Mouse (Mus musculus): Measurements from ENCODE around the gene Olfr97. TPM values are rescaled to one million over a fixed set of nuclear protein-coding genes. Genes with fewer than 3 reads are reported as not detected.

Gene Olfr97
- not detected for polyA plus RNA-seq (2015; fragmentation: Illumina TruSeq; extraction: RNeasy Lipid Tissue Mini Kit (QIAGEN cat#74804); ENCODE audit: insufficient read depth, low replicate concordance)

DNA sequence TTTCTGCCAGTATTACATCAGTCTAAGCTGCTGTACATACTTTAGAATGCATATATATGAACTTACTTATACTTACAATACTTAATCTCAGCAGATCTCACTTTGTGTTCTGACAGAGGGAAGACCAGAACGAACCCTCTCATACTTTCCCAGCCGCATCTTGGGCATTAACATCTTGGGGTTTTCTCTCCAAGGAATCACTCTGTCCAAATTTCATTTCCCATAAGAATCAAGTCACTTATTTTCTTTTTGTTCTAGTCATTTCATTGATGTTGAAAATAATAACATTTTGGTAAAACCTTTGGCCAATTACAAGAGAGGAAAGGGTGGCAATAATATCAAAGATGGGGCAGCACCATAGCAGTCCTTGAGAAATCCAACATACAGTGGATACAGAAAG is at the start of gene Olfr97:
Gene Olfr97, minus strand, starts transcription at position 101 of the 400 bp plus-strand sequence.

DNA sequence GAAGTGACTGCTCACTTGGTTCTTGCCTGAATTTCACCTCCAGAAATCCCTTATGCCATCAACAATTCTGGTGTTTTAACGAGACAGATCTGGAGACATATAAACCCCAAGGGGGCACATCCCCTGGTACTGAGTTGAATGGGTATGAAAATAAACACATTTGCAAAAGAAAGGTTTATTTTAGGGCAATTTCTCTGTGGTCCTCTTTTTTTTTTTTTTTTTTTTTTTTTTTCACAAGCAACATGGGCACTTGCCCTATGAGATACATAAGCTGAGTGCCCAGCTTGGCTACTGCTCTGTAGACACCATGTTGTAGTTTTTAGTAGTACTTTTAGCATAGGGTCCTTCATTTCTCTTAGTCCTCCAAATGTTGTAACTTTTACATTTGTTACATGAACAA is 46.2 kb upstream of the Olfr97 start, which contains the start of gene Olfr99:
Gene Olfr99, minus strand, starts transcription at position 101 of the 400 bp plus-strand sequence.

DNA sequence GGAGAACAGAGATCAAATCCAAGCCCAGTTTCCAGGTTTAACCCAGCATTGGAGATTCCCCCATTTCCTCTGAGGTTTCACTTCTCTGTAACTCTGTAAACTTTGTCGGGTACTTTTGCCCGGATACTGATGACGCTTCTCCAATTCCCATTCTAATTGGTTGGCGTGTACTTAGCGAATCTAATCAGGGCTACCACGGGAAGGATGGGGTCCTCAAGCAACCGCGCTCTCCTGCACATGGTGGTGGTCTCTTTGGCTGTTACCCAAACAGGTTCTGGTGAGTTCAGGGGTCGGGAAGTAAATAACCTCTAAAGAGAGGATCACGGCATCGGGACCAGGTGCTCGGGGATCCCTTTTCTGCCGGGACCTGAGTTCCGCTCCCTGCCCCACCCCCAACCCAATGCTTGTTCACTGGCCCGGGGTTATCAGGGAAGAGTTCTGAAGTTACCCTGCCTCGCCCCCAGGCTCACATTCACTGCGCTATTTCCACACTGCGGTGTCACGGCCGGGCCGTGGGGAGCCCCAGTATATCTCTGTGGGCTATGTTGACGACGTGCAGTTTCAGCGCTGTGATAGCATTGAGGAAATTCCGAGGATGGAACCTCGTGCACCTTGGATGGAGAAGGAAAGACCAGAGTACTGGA is 33.0 kb upstream of the Olfr97 start, which contains the start of gene H2-M3:
Gene H2-M3, plus strand, starts transcription at position 163 of the 644 bp plus-strand sequence.

DNA sequence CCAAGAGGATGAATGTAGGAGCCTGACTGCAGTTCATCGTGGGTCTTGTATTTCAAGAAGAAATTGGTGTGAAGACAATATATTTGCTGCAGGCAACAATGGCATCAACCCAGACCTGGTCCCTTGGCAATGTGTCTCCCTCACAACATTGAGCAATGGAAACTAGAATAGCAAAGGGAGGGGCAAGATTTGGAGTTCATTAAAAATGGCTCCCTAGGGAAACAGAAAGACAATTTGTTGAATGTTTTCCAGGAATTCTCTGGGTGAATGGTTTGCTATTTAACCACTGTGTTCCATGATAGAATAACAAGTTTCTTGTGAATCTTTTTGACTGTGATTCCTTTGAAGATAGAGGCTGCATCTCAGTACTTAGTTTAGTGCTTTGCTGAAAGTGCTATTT is 26.5 kb upstream of the Olfr97 start, which contains the start of gene Olfr98:
Gene Olfr98, minus strand, starts transcription at position 124 of the 400 bp plus-strand sequence.

DNA sequence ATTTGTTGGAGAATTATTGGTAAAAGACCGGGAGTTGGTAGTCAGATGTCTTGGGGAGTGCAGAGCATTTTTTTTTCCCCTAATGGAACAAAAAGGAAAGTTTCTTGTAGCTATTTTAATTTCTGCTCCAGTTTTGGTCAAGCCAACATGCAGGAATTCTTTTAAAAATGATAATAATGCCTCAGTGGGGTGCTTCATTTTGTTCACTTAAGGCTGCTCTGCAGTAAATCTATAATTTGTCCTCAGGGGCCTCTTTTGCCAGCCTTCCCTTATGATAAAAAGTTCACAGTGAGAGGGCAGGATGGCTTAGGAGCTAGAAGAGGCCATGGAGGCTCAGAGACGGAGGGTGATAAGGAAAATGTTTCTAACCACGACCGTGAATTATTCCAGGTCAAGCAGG is 17.3 kb downstream of the Olfr97 start, which contains the start of gene Olfr96:
Gene Olfr96, plus strand, starts transcription at position 301 of the 400 bp plus-strand sequence.

DNA sequence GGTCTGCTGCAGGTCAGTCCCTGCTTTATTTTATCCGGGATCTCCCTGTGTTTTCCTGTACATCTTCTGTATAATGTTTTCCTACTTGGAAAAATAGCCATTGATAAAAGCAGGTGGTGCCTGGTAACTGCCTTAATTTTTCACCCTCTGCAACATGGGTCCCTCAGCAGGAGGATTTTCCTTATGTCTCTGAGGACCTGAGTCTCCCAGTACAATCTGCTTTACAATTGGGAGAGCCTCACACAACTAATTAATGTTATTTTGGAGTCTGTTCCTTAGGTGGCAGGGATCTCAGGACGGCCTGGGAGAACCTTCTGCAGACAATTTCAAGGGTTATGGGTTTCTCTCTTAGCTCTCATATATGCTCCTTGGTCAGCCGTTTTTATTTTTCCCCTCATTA is 24.1 kb downstream of the Olfr97 start, which contains the start of gene Olfr95:
Gene Olfr95, minus strand, starts transcription at position 101 of the 400 bp plus-strand sequence.

DNA sequence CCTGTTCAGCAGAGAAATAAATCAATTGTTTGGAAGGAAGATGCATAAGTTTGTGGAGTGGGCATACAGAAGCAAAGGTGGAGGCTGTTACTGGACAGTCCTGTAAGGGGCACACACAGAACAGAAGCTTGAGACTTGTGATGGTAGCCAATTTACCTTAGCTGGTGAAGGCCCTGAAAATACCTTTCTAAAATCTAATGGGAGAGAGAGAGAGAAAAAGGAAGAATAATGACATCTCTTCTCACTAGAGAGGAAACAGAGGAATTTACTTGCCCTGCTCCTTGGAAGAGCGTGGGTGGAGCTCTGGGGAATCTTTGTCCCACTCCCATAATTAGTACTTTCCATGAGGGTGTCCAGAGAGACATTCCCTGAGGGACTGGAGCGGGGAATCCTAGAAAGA is 36.2 kb downstream of the Olfr97 start, which contains the start of gene Olfr94:
Gene Olfr94, minus strand, starts transcription at position 101 of the 400 bp plus-strand sequence.

DNA sequence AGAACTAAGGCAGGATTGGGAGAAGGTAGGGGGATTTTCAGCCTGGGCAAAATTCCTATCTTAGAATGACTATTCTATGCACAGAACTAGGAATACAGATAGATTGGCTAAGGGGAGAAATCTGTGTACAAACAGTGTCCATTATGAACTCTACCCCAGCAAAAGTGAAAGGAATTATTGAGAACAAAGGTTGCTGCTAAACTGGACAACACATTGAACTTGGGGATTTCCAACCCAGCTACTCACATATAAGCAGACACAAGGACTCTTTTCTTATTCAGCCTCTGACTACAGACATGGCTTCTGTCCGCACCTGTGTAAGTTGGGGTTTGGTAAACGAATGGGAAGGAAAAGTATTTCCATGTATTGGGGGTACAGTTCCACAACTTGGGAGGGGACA is 43.5 kb downstream of the Olfr97 start, which contains the start of gene Ubd:
Gene Ubd, plus strand, starts transcription at position 237 of the 400 bp plus-strand sequence.

Other genes starting within 250 kb of the Olfr97 start
- 0.87 TPM for gene H2-M5, start 247.8 kb downstream of the Olfr97 start, polyA plus RNA-seq (2015; fragmentation: Illumina TruSeq; extraction: RNeasy Lipid Tissue Mini Kit (QIAGEN cat#74804); ENCODE audit: insufficient read depth, low replicate concordance)
- gene Zfp57, start 236.2 kb downstream of the Olfr97 start, polyA plus RNA-seq (2015; fragmentation: Illumina TruSeq; extraction: RNeasy Lipid Tissue Mini Kit (QIAGEN cat#74804); ENCODE audit: insufficient read depth, low replicate concordance), result 3.0 TPM
- gene Mog, start 213.9 kb downstream of the Olfr97 start, polyA plus RNA-seq (2015; fragmentation: Illumina TruSeq; extraction: RNeasy Lipid Tissue Mini Kit (QIAGEN cat#74804); ENCODE audit: insufficient read depth, low replicate concordance), result not detected
- gene Gabbr1, start 191.4 kb downstream of the Olfr97 start, polyA plus RNA-seq (2015; fragmentation: Illumina TruSeq; extraction: RNeasy Lipid Tissue Mini Kit (QIAGEN cat#74804); ENCODE audit: insufficient read depth, low replicate concordance), result 60.3 TPM
- not detected for gene Olfr90, start 148.8 kb downstream of the Olfr97 start, polyA plus RNA-seq (2015; fragmentation: Illumina TruSeq; extraction: RNeasy Lipid Tissue Mini Kit (QIAGEN cat#74804); ENCODE audit: insufficient read depth, low replicate concordance)
- not detected for gene Olfr91, start 139.1 kb downstream of the Olfr97 start, polyA plus RNA-seq (2015; fragmentation: Illumina TruSeq; extraction: RNeasy Lipid Tissue Mini Kit (QIAGEN cat#74804); ENCODE audit: insufficient read depth, low replicate concordance)
- gene Olfr92, start 117.2 kb downstream of the Olfr97 start, polyA plus RNA-seq (2015; fragmentation: Illumina TruSeq; extraction: RNeasy Lipid Tissue Mini Kit (QIAGEN cat#74804); ENCODE audit: insufficient read depth, low replicate concordance), result not detected
- not detected for gene Olfr93, start 75.8 kb downstream of the Olfr97 start, polyA plus RNA-seq (2015; fragmentation: Illumina TruSeq; extraction: RNeasy Lipid Tissue Mini Kit (QIAGEN cat#74804); ENCODE audit: insufficient read depth, low replicate concordance)
- gene Ubd, start 43.4 kb downstream of the Olfr97 start, polyA plus RNA-seq (2015; fragmentation: Illumina TruSeq; extraction: RNeasy Lipid Tissue Mini Kit (QIAGEN cat#74804); ENCODE audit: insufficient read depth, low replicate concordance), result 32.4 TPM
- gene Olfr94, start 36.3 kb downstream of the Olfr97 start, polyA plus RNA-seq (2015; fragmentation: Illumina TruSeq; extraction: RNeasy Lipid Tissue Mini Kit (QIAGEN cat#74804); ENCODE audit: insufficient read depth, low replicate concordance), result not detected
- not detected for gene Olfr95, start 24.2 kb downstream of the Olfr97 start, polyA plus RNA-seq (2015; fragmentation: Illumina TruSeq; extraction: RNeasy Lipid Tissue Mini Kit (QIAGEN cat#74804); ENCODE audit: insufficient read depth, low replicate concordance)
- not detected for gene Olfr96, start 17.2 kb downstream of the Olfr97 start, polyA plus RNA-seq (2015; fragmentation: Illumina TruSeq; extraction: RNeasy Lipid Tissue Mini Kit (QIAGEN cat#74804); ENCODE audit: insufficient read depth, low replicate concordance)
- gene Olfr98, start 26.4 kb upstream of the Olfr97 start, polyA plus RNA-seq (2015; fragmentation: Illumina TruSeq; extraction: RNeasy Lipid Tissue Mini Kit (QIAGEN cat#74804); ENCODE audit: insufficient read depth, low replicate concordance), result not detected
- gene H2-M3, start 32.9 kb upstream of the Olfr97 start, polyA plus RNA-seq (2015; fragmentation: Illumina TruSeq; extraction: RNeasy Lipid Tissue Mini Kit (QIAGEN cat#74804); ENCODE audit: insufficient read depth, low replicate concordance), result 58.2 TPM
- gene Olfr99, start 46.1 kb upstream of the Olfr97 start, polyA plus RNA-seq (2015; fragmentation: Illumina TruSeq; extraction: RNeasy Lipid Tissue Mini Kit (QIAGEN cat#74804); ENCODE audit: insufficient read depth, low replicate concordance), result not detected
- gene Olfr101, start 67.0 kb upstream of the Olfr97 start, polyA plus RNA-seq (2015; fragmentation: Illumina TruSeq; extraction: RNeasy Lipid Tissue Mini Kit (QIAGEN cat#74804); ENCODE audit: insufficient read depth, low replicate concordance), result not detected
- gene Olfr102, start 79.7 kb upstream of the Olfr97 start, polyA plus RNA-seq (2015; fragmentation: Illumina TruSeq; extraction: RNeasy Lipid Tissue Mini Kit (QIAGEN cat#74804); ENCODE audit: insufficient read depth, low replicate concordance), result not detected
- gene Olfr103, start 102.4 kb upstream of the Olfr97 start, polyA plus RNA-seq (2015; fragmentation: Illumina TruSeq; extraction: RNeasy Lipid Tissue Mini Kit (QIAGEN cat#74804); ENCODE audit: insufficient read depth, low replicate concordance), result not detected
- not detected for gene Olfr104-ps, start 122.3 kb upstream of the Olfr97 start, polyA plus RNA-seq (2015; fragmentation: Illumina TruSeq; extraction: RNeasy Lipid Tissue Mini Kit (QIAGEN cat#74804); ENCODE audit: insufficient read depth, low replicate concordance)
- not detected for gene Olfr105-ps, start 141.7 kb upstream of the Olfr97 start, polyA plus RNA-seq (2015; fragmentation: Illumina TruSeq; extraction: RNeasy Lipid Tissue Mini Kit (QIAGEN cat#74804); ENCODE audit: insufficient read depth, low replicate concordance)
- not detected for gene Olfr106-ps, start 153.1 kb upstream of the Olfr97 start, polyA plus RNA-seq (2015; fragmentation: Illumina TruSeq; extraction: RNeasy Lipid Tissue Mini Kit (QIAGEN cat#74804); ENCODE audit: insufficient read depth, low replicate concordance)
- not detected for gene Olfr107, start 161.9 kb upstream of the Olfr97 start, polyA plus RNA-seq (2015; fragmentation: Illumina TruSeq; extraction: RNeasy Lipid Tissue Mini Kit (QIAGEN cat#74804); ENCODE audit: insufficient read depth, low replicate concordance)
- not detected for gene Olfr108, start 208.2 kb upstream of the Olfr97 start, polyA plus RNA-seq (2015; fragmentation: Illumina TruSeq; extraction: RNeasy Lipid Tissue Mini Kit (QIAGEN cat#74804); ENCODE audit: insufficient read depth, low replicate concordance)
- gene Olfr109, start 221.6 kb upstream of the Olfr97 start, polyA plus RNA-seq (2015; fragmentation: Illumina TruSeq; extraction: RNeasy Lipid Tissue Mini Kit (QIAGEN cat#74804); ENCODE audit: insufficient read depth, low replicate concordance), result not detected
- 16.8 TPM for gene H2-M2, start 246.2 kb upstream of the Olfr97 start, polyA plus RNA-seq (2015; fragmentation: Illumina TruSeq; extraction: RNeasy Lipid Tissue Mini Kit (QIAGEN cat#74804); ENCODE audit: insufficient read depth, low replicate concordance)